Mouse (Mus musculus): ENCODE data around the gene Synj2.

DNA sequence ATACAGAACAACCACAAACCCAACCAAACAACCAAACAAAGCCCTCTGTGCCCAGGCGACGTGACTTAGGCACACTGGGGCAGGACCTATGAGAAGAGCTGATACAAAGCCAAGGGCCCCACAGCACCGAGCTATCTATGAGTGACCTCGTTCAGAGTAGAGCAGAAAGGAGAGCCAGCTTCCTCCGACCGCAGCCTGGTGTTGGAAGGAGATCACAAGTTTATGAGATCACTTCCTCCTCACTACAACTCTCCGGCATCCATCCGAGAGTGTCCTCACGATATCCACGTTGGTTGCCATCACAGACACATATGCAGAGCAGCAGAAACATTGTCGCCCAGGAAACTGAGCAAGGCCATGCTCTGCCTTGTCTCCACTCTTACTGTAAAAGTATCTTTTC is 67.5 kb downstream of the Synj2 start:
- TF ChIP-seq CTCF (IDR thresholded peaks at IDR 0.05; ENCODE audit: low read depth, low read length) (no peak), TAL1 (conservative IDR thresholded peaks at IDR 0.05; ENCODE audit: low read depth, low read length) (no peak), GATA1 (IDR thresholded peaks at IDR 0.05; ENCODE audit: borderline replicate concordance, low read length) (no peak), POLR2AphosphoS5 (IDR thresholded peaks at IDR 0.05; ENCODE audit: insufficient replicate concordance, low read depth, low read length) (no peak)
